Mouse (Mus musculus): Measurements from ENCODE around the gene Tnn. TPM values are rescaled to one million over a fixed set of nuclear protein-coding genes. Genes with fewer than 3 reads are reported as not detected.

Tnn gene
- polyA plus RNA-seq, 1 experiment from 2014 or later: 0.50 TPM

DNA sequence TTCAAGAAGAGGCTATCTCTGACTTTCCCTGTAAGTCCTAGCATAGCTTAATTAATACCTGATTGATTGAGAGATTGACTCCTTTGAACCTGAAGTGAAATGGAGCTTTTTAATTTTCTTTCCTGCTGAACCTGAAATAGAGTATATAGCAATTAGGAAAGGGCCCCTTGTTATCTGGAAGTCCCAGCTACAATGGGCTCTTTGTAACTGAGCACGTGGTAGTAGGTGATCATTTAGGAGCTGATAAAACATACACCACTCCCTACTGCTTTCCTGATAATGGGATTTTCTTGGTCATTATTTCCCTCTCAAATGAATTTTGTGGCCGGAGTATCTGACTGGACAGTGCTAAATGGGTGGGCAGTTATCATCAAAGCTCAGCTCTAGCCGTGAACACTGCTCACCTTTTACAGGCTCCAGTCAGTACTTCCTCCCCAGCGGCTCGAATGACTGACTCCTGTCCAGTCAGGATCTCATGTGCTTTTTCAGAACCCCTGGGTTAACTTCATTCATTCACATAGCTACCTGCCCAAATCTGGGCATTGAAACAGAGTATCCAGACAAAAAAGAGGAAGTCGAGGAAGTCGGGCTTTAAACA lies 88.7 kb downstream of the Tnn start:
- Histone ChIP-seq H3K4me3 (no peak overlapping the region), H3K36me3 (replicated peaks) (no peaks in the 10 kb centered on the region), H3K27me3 (replicated peaks; ENCODE audit: low read depth, poor library complexity, severe bottlenecking) (no peaks in the 10 kb centered on the region), H3K27ac (replicated peaks) (no peak overlapping the region), H3K4me1 (no peaks in the 10 kb centered on the region), H3K9me3 (peaks cover 4% of the 10 kb centered on the region; the same call in 1 of the 2 replicates)
- WGBS: 73% methylated on average over 7 of the region's 7 CpGs
- no peak for DNase-seq (ENCODE audit: low spot score)

DNA sequence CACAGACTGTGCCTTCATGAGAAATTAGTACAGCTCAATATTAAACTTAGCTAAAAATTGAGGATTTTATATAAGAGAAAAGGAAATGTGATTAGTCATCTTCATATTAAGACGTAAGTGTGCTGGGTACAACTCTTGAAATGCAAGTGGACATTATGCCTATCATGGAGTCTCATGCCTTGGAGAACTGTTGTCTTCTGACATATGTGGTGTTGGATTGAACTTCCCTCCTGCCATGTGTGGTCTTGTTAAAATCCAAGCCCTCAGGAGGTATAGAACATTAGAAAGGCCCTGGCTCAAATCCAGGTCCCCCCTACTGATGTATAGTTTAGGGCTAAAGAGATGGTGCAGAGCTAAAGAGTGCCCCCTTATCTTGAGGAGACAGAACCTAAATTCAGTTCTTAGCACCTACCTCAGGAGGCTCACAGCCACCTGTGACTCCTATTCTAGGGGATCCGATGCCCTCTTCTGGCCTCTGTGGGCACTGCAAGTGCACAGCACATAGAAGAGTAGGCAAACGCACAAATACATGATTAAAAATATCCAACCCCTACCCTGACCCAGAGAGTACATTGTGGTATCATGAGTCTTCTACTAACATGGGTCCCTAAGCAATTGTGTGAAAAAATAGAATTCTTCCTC lies 91.5 kb downstream of the Tnn start:
- 63% methylated on average over 3 of the region's 3 CpGs for WGBS
- no peaks in the 10 kb centered on the region for H3K4me1 ChIP-seq
- no peak overlapping the region for H3K4me3 ChIP-seq
- H3K9me3 ChIP-seq: peaks cover 1% of the 10 kb centered on the region; the same call in 1 of the 2 replicates
- no peaks in the 10 kb centered on the region for H3K36me3 ChIP-seq (replicated peaks)
- H3K27me3 ChIP-seq (replicated peaks; ENCODE audit: low read depth, poor library complexity, severe bottlenecking): no peaks in the 10 kb centered on the region
- H3K27ac ChIP-seq (replicated peaks): no peak overlapping the region
- peak; percentile 21 for DNase-seq (ENCODE audit: low spot score)

DNA sequence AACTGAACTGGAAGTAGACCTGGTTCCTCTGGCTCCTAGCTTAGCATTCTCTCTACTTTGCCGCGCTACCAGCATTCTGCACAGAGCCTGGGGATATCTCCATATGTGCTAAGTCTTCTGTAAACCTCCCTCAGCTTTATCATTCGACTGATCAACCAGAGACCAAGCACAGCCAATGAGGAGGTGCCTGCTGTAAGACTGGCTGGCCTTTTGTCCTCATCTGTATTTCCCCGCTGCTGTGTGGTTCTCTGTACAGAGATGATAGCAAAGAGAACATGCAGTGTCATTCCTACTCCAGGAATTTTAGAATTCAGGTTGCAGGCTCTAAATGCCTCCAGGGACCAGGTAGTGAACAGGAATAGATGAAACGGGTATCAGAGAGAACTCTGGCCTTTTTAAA lies 92.1 kb downstream of the Tnn start:
- Histone ChIP-seq H3K9me3 (no peaks in the 10 kb centered on the region), H3K4me3 (no peak overlapping the region), H3K4me1 (no peaks in the 10 kb centered on the region), H3K27me3 (replicated peaks; ENCODE audit: low read depth, poor library complexity, severe bottlenecking) (no peaks in the 10 kb centered on the region), H3K27ac (replicated peaks) (no peak overlapping the region), H3K36me3 (replicated peaks) (no peaks in the 10 kb centered on the region)
- WGBS: 85% methylated on average over 5 of the region's 5 CpGs
- no peak for DNase-seq (ENCODE audit: low spot score)

GRCm38 (mm10) chr1:160060542-160060941 lies 92.8 kb downstream of the Tnn start:
- Histone ChIP-seq H3K4me1 (no peaks in the 10 kb centered on the region), H3K27me3 (replicated peaks; ENCODE audit: low read depth, poor library complexity, severe bottlenecking) (no peaks in the 10 kb centered on the region), H3K27ac (replicated peaks) (no peak overlapping the region), H3K36me3 (replicated peaks) (no peaks in the 10 kb centered on the region), H3K4me3 (no peak overlapping the region), H3K9me3 (no peaks in the 10 kb centered on the region)
- DNase-seq (ENCODE audit: low spot score): no peak
- 78% methylated on average over 6 of the region's 6 CpGs for WGBS

DNA sequence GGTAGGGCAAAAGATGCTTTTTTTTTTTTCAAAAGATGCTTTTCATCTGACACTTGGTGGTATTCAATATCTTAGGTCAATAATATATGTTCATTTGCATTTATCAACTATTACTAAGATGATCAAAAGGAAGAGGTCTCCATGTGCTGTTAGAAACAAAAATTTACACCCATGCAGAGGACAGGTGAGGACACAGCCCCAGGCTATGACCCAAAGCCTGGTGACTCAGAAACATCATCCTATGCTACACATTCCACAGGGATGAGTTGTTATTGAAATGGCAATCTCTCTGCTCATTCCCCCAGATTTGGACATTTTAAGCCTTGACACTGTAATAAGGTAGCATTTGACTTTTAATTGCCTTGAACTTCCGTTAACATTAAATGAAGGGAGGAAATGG lies 93.5 kb downstream of the Tnn start:
- Histone ChIP-seq H3K27ac (replicated peaks) (no peak overlapping the region), H3K27me3 (replicated peaks; ENCODE audit: low read depth, poor library complexity, severe bottlenecking) (no peaks in the 10 kb centered on the region), H3K4me3 (no peak overlapping the region), H3K36me3 (replicated peaks) (no peaks in the 10 kb centered on the region), H3K9me3 (no peaks in the 10 kb centered on the region), H3K4me1 (no peaks in the 10 kb centered on the region)
- no peak for DNase-seq (ENCODE audit: low spot score)
- whole genome bisulfite sequencing: 79% methylated on average over 1 of the region's 1 CpGs

DNA sequence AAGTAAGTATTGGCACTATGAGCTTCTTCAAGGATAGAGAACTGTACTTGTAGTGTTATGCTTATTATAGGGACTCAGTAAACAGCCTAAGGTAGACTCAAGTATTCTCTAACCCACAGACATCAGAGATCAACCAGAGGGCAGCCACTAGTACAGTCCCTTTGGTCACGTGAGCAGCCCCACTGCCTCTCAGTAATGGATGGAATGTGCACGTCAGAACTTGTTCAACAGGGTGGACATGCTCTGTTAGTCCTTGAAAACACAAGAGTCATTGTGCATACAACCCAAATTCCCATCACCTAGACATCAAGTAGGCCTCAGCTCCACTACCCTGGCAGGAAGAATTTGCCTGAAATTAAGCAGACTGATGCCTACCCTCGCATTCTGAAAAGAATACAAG lies 95.7 kb downstream of the Tnn start:
- Histone ChIP-seq H3K27me3 (replicated peaks; ENCODE audit: low read depth, poor library complexity, severe bottlenecking) (no peaks in the 10 kb centered on the region), H3K4me3 (no peak overlapping the region), H3K36me3 (replicated peaks) (no peaks in the 10 kb centered on the region), H3K27ac (replicated peaks) (no peak overlapping the region), H3K9me3 (no peaks in the 10 kb centered on the region), H3K4me1 (no peaks in the 10 kb centered on the region)
- DNase-seq (ENCODE audit: low spot score): no peak
- 49% methylated on average over 3 of the region's 3 CpGs for WGBS

DNA sequence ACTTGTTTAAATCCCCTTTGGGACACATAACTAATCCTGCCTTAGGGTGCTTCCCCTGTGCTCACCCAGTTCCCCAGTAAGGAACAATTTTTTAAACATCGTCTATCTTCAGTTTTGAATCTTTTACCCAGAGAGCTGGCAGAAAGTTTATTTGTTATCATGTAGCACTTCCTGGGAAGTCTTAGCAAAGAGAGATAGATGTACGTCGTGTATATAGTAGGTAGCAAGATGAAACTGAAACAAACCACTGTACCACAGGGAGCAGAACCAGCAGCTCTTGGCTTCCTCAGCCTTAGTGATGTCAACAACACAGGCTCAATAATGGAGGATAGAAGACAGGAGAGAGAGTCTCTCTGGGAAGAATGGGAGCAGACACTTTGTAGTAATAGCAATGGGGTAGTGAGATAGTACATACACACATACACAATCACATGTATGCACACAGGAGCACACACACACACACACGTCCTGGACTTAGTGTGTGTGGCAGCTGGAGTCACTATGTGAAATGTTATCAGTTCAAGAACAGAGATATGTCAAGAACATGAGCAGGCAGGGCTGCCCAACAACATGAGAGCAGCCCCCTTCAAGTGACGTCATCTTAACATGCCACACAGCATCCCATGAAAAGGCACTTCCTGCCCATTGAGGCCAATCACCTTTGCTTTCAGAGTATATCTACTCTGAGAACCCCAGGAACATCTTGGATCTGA lies 98.9 kb downstream of the Tnn start:
- H3K9me3 ChIP-seq: no peaks in the 10 kb centered on the region
- H3K27ac ChIP-seq (replicated peaks): no peak overlapping the region
- no peak overlapping the region for H3K4me3 ChIP-seq
- H3K36me3 ChIP-seq (replicated peaks): no peaks in the 10 kb centered on the region
- no peaks in the 10 kb centered on the region for H3K27me3 ChIP-seq (replicated peaks; ENCODE audit: low read depth, poor library complexity, severe bottlenecking)
- no peaks in the 10 kb centered on the region for H3K4me1 ChIP-seq
- no peak for DNase-seq (ENCODE audit: low spot score)
- WGBS: 87% methylated on average over 5 of the region's 5 CpGs

DNA sequence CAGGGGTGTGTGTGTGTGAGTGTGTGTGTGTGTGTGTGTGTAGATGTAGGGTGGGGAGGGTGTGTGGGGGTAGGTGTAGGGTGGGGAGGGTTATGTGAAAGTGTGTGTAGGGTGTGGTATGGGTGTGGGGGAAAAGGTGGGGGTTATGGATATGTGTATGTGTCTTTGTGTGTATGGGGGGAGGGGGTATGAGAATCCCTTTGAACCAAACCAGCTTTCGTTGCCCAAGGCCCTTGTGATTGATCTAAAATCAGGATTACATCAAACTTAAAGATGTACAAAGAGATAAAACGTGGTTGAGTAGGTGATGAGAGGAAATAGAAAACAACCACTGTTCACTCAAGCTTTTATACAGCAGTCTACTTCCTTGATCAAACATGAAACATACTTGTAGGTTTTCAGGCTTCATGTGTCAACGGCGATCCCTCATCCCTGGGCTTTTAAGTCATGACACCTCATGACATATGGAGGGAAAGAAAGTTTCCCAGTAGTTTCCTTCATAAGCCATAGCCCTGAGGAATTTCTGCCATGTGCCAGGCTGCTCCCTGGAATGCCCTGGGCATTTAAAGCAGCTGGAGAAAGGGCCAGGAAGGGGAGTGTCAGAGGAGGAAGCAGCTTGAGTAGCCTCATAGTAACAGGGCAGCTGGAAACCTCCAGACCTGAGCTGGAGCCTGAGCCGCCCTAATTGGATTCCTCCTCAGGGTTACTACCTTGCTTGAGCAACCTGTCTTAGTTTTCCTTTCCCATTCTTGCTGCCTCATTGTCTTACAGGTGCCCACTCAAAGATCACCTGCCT lies 99.7 kb downstream of the Tnn start:
- no peak for DNase-seq (ENCODE audit: low spot score)
- H3K9me3 ChIP-seq: no peaks in the 10 kb centered on the region
- no peaks in the 10 kb centered on the region for H3K27me3 ChIP-seq (replicated peaks; ENCODE audit: low read depth, poor library complexity, severe bottlenecking)
- no peaks in the 10 kb centered on the region for H3K4me1 ChIP-seq
- no peak overlapping the region for H3K27ac ChIP-seq (replicated peaks)
- no peak overlapping the region for H3K4me3 ChIP-seq
- WGBS: 83% methylated on average over 5 of the region's 5 CpGs
- H3K36me3 ChIP-seq (replicated peaks): no peaks in the 10 kb centered on the region

DNA sequence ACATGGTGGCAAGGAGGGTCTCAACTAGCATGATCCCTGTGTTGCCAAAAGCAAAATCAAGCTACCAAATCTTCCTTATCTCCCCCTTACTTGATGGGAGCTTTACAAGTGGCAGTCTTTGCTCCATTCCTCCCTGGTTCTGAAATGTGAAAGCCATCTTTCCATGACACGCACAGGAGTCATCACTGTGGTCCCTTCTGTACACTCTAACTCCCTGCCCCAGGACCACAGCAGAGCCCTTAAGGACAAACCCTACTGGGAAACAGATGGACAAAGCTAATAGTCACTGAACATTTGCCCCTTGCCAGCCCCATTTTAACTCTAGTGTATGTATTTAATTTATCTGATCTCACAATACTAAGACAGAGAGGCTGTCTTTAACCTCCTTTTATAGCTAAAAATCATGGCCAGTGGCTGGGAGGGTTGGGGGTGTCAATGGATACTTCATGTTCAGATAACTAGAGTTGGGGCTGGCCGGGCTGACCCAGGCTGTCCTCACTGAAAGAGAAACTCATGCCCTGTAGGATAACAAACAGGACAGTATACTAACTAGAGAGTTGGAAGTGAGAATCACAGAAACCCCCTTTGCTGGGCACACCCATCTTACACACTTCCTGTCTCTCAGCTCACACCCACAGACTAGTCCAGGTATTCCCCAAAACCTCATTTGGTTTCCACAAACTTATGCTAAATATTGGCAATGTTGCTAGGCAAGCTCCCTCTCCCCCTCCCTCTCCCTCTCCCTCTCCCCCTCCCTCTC lies 100.6 kb downstream of the Tnn start:
- Histone ChIP-seq H3K27me3 (replicated peaks; ENCODE audit: low read depth, poor library complexity, severe bottlenecking) (no peaks in the 10 kb centered on the region), H3K36me3 (replicated peaks) (no peaks in the 10 kb centered on the region), H3K9me3 (no peaks in the 10 kb centered on the region), H3K27ac (replicated peaks) (no peak overlapping the region), H3K4me3 (no peak overlapping the region), H3K4me1 (no peaks in the 10 kb centered on the region)
- DNase-seq (ENCODE audit: low spot score): no peak
- 93% methylated on average over 2 of the region's 2 CpGs for WGBS

- H3K9me3 ChIP-seq: no peaks in the 10 kb centered on the region
- no peaks in the 10 kb centered on the region for H3K36me3 ChIP-seq (replicated peaks)
- no peaks in the 10 kb centered on the region for H3K27me3 ChIP-seq (replicated peaks; ENCODE audit: low read depth, poor library complexity, severe bottlenecking)
- no peak overlapping the region for H3K4me3 ChIP-seq
- no peak for DNase-seq (ENCODE audit: low spot score)
- H3K27ac ChIP-seq (replicated peaks): no peak overlapping the region
- WGBS: 90% methylated on average over 6 of the region's 6 CpGs
- H3K4me1 ChIP-seq: no peaks in the 10 kb centered on the region
Observed at GRCm38 (mm10) chr1:160050898-160051297, 102.5 kb downstream of the Tnn start.

- H3K4me1 ChIP-seq: peaks cover 5% of the 10 kb centered on the region
- WGBS: 89% methylated on average over 5 of the region's 5 CpGs
- no peak overlapping the region; the same call in 1 of the 2 replicates for H3K27ac ChIP-seq (replicated peaks)
- 0 out of 2 replicates have a peak, but pooled peaks cover 3% of the 10 kb centered on the region for H3K27me3 ChIP-seq (replicated peaks; ENCODE audit: low read depth, poor library complexity, severe bottlenecking)
- no peaks in the 10 kb centered on the region for H3K36me3 ChIP-seq (replicated peaks)
- no peaks in the 10 kb centered on the region for H3K9me3 ChIP-seq
- H3K4me3 ChIP-seq: no peak overlapping the region
- DNase-seq (ENCODE audit: low spot score): no peak
Observed at GRCm38 (mm10) chr1:160049131-160049880, 104.1 kb downstream of the Tnn start.
